Mouse (Mus musculus) embryonic stem cell, embryonic (primary cell): Measurements from ENCODE around the gene Zfyve19.

Experiments used
- CTCF ChIA-PET, 4 experiments: fragments of 300-600 bp in 2 of 4; fragments of 350-600 bp in 2 of 4; sonication (Branson Sonifier 250); formaldehyde crosslinking; loops; one replicate each; lab custom pipeline; 2022; ENCODE audit warnings: inconsistent platforms in 2 of 4; lab: Charles Lee
- POLR2A ChIA-PET, 4 experiments: fragments of 300-600 bp in 2 of 4; fragments of 350-600 bp in 2 of 4; sonication (Branson Sonifier 250); formaldehyde crosslinking; loops; one replicate each; lab custom pipeline; 2022; ENCODE audit warnings: antibody characterized with exemption in 4 of 4, inconsistent platforms in 1 of 4; lab: Charles Lee

Gene Zfyve19

GRCm38 (mm10) chr2:119262978-119263377, 54.6 kb downstream of the Zfyve19 start:
- CTCF ChIA-PET = interaction anchor here in 2 of 4 experiments (1.4 to 2.1 kb wide), 2 partner anchors 25 kb away, joined by 6 to 7 read pairs; partner anchors contain the start of gene Vps18 (in 2 of the 2)

GRCm38 (mm10) chr2:119263813-119264212, 55.4 kb downstream of the Zfyve19 start:
- POLR2A ChIA-PET = interaction anchor here (0.5 to 1.5 kb wide), 6 partner anchors 9 to 28 kb away, joined by 3 to 5 read pairs (median 4); no protein-coding TSS in a partner anchor
- CTCF ChIA-PET = interaction anchor here in 2 of 4 experiments (1.4 to 2.1 kb wide), 2 partner anchors 25 kb away, joined by 6 to 7 read pairs; partner anchors contain the start of gene Vps18 (in 2 of the 2)

More at GRCm38 (mm10) chr2:119262978-119263377, 54.6 kb downstream of the Zfyve19 start:
- POLR2A ChIA-PET = interaction anchor here in 3 of 4 experiments (0.9 to 1.1 kb wide), 4 partner anchors 11 to 26 kb away, joined by 3 to 5 read pairs (median 4); partner anchors contain the start of gene Spint1 (in 1 of the 3)
